Mouse (Mus musculus) urinary bladder, adult 18-20 months (tissue): Measurements from ENCODE around the gene Sh2d7.
"Not testable (repeated sequence)": the region's sequence is repeated elsewhere in the genome, so short reads cannot be mapped to it uniquely, and the experiment has no call there.

Experiments
- DNase-seq, 2 experiments: peaks; one replicate each; pipeline ENCODE4 v3.0.0; 2022; ENCODE audit warnings: low spot score in 2 of 2, mixed read lengths in 2 of 2

The Sh2d7 gene

GRCm38 (mm10) chr9:54544212-54544953, 5.6 kb downstream of the Sh2d7 start:
- DNase-seq: no peak

DNA sequence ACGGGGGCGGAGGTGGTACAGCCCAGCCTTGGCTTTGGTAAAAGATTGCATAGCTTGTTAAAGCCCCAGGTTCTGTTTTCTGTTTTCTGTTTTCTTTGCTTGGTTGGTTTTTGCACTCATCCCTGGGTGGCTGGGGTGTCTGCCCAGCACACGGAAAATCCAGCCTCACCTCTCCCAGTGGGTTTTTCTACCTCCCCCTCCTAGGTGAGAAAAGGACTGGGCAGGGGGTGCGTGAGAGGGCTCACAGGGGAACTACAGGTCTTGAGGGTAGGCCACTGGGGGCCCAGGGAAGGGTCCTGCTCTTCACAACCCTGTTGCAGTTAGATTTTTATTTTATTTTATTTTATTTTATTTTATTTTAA, 6.2 kb downstream of the Sh2d7 start:
- DNase-seq: no peak

DNA sequence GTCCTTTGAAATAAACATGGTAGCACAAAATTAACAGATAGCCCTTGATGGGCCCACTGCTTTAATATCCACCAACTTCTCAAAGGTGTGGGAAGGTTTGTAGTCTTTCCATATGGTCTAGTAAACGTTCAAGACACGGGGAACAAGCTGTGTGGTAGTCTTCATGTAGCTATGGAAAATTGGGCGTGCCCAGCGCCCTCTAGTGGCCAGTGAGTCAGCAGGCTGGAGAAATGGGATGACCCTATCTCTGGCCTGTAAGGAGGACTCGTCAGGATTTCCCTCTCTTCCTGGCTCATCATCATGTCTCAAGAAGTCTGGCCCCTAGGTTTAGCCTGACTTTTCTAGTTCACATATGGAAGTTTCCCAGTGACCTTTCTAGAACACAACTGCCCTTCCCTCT, 8.8 kb downstream of the Sh2d7 start:
- peak in 1 of 2 experiments; percentile 32 for DNase-seq

GRCm38 (mm10) chr9:54549433-54549832, 10.6 kb downstream of the Sh2d7 start:
- no peak for DNase-seq

- peak in 1 of 2 experiments; percentile 27 for DNase-seq
Measured at GRCm38 (mm10) chr9:54552409-54552808, 13.6 kb downstream of the Sh2d7 start.

DNA sequence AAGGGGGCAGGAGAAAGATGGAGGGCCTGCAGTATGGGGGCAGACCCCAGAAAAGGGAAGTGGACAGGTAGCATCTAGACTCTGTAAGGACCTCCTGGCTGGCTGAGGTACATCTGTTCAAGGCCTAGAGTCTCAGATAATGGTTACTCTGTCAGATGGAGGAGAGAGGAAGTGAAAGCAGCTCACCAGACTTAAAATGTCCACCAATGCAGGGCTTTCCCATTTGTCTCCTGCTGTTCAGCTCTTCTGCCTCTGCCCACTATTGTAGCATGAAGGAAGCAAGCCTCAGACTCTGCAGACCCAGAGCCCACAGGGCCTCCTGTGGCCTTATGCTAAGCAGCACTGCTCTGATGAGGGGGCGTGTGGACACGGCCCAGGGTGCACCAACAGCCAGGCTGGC, 16.3 kb downstream of the Sh2d7 start:
- DNase-seq: no peak

GRCm38 (mm10) chr9:54558731-54559130, 19.9 kb downstream of the Sh2d7 start:
- no peak for DNase-seq

DNA sequence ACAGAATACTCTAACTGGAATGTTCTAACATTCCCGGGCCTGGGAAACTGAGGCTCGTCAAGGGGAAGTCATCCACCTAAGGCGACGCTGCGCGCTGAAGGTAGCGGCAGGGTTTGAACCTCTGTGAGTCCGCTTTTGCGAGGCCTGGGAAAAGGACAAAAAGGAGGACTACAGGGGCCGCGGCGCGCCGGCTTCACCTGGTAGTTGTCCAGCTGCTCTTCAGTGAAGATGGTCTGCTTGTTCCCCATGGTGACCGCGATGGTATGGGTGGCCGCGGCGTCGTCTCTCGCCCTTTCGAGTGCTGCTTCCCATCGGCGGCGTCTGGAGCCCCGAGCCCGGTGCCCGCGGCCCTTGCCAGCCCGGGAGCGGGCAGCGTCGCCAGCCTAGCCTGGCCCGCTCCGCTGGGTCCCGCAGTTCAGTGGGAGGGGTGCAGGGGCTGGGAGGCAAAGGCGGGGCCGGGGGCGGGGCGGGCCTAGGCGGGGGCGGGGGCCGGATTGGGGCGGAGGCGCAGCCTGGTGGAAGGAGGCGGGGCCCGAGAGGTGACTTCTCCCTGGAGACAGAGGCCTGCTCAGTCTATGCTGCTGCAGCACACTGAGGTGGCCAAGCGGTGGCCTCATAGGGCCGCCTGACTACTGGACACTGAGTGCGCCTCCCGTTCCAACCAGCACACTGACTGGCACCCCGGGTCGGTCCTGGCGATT, 21.1 kb downstream of the Sh2d7 start, which contains the start of gene Cib2:
Gene Cib2 (minus strand): TSS at position 448 of the 701 bp plus-strand sequence.
- peak; percentile 59 to 72 for DNase-seq

DNA sequence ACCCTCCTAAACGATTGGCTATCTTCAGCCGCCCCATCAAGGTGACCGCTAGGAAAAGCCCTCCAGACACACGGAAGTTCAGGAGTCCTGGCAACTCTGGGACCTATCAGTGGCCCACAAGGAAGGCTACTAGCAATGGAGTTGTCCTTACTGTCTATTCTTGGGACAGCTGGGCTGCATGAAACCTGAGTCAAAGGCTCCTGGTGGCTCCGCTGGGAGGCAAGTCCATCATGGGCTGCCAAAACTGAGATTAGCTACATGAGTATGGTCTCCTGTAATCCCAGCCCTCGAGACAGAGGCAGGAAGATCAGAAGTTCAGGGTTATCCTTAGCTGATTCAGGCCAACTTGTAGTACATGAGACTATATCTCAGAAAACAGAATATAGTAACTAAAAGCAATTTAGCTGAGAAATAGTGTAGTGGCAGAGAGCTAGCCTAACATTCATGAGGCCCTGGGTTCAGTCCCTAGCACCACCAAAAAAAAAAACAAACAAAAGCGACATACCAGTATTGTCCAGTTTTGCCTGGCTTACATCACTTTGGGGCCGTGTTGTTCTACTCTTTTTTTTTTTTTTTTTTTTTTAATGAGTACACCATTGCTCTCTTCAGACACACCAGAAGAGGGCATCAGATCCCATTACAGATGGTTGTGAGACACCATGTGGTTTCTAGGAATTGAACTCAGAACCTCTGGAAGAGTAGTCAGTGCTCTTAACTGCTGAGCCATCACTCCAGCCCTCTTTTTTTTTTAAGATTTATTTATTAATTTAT, 22.2 kb downstream of the Sh2d7 start:
- no peak for DNase-seq

DNA sequence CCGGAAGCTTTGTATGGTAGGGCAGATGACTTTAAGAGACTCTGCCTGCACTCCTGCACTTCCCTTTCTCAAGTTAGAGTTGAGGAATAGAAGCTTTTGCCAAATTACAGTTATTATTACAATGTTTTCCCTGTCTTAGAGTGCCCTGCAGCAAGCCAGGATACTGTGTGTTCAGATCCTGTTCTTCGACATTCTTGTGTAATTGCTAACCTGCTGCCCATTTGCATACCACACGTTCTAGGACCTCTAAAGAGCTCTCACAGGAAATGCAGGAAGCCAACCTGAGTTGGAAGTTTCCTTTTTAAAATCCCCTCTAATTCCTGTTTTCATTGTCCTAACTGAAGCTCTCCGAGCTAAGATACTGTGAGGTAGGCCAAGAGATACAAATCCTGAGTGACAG, 28.2 kb downstream of the Sh2d7 start:
- DNase-seq: no peak

DNA sequence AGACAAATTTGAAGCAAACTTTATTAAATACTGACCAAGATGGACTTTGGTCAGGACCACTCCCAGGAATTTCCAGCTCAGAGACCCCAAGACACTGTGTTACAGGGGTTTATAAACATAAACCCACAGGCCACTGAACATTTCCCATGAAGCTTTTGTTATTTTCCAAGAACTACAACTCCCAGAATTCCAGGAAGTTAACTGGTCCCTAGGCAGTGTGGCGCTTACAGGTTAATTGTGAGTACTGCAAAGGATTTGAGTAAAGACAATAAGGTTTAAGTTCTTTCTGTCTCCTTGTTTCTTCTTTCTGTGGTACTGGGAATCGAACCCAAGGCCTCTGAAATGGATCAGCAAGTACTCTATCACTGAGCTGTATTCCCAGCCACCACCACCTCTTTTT, 29.9 kb downstream of the Sh2d7 start:
- no peak for DNase-seq

- no peak for DNase-seq
Measured at GRCm38 (mm10) chr9:54571130-54571839, 32.5 kb downstream of the Sh2d7 start.

DNA sequence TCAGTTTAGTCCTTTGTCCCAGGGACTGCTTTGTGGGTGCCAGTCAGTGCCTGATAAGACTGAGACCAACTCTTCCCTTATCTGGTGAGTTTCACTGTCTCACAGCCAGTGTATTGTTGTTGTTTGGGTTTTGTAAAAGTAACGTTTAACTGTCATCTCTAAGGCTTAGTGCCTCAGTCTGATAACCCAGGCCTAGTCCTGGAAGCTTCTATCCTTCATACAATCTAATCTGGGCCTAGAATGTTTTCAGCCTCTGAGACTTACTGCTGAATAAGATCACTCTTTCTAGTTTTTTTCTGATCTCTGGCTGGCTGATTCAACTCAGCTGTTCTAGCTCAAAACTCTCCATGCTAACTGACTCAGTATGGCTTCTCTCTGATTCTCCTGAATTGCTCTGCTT, 44.9 kb downstream of the Sh2d7 start:
- no peak for DNase-seq

GRCm38 (mm10) chr9:54584127-54584526, 45.3 kb downstream of the Sh2d7 start:
- DNase-seq: not testable (repeated sequence)

- DNase-seq: no peak
Measured at GRCm38 (mm10) chr9:54585839-54586198, 47.0 kb downstream of the Sh2d7 start.

GRCm38 (mm10) chr9:54586199-54587061, 47.6 kb downstream of the Sh2d7 start, which contains the start of gene Idh3a:
TSS of gene Idh3a (plus strand) at chr9:54586334.
- DNase-seq: peak; percentile 95 to 98

- DNase-seq: no peak
Measured at GRCm38 (mm10) chr9:54587863-54588262, 49.1 kb downstream of the Sh2d7 start.

DNA sequence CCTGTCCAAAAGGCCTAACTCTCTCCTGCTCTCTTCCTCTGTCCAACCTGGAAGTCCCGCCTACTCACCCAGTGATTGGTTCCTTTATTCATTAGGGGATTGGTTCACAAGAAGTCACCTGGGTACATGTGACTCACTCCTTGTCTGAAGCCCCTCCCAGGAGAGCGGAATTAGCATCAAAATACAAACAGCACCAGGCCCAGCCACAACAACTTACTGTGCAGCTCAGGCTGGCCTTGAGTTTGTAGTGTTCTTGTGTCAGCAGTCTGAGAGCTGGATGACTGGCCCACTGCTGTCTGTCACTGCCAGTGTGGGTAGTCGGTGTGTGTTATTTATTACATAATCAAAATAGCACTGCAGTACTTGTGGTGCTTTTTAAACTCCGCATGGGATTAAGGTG, 54.9 kb downstream of the Sh2d7 start:
- DNase-seq: not testable (repeated sequence)
